Mouse (Mus musculus) kidney, adult 2 months (tissue): ENCODE measurements around the gene Nupr1l.

ENCODE experiments used
- CTCF ChIP-seq: fragments of 200-500 bp; conservative IDR thresholded peaks from 2 replicates; pipeline ENCODE4 v1.5.1; 2011; ENCODE audit warnings: low read depth, mild to moderate bottlenecking, control low read depth, low read length, moderate library complexity, mixed read lengths; ENCODE audit not compliant: insufficient read depth, insufficient read length
- POLR2A ChIP-seq: fragments of 200-500 bp; IDR thresholded peaks from one replicate; pipeline ENCODE4 v1.6.1; 2011; ENCODE audit warnings: low read depth, low read length, control low read depth

DNA sequence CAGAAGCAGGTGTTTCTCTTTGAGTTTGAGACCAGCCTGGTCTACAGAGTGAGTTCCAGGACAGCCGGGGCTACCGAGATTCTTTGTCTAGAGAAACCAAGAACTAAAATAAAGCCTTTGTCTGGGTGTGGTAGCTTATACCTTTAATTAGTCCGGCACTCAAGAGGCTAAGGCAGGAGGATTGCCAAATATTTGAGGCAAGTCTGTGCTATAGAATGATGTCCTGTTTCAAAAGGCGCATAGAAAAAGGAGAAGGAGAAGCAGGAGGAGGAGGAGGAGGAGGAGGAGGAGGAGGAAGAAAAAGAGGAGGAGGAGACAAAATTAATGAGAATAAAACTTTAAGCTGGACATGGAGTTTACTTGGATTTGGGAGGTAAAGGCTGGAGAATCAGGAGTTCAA is 54.9 kb downstream of the Nupr1l start:
- no peak for TF ChIP-seq CTCF
- TF ChIP-seq POLR2A, result no peak
